Mouse (Mus musculus): ENCODE results near the gene Slc43a2. TPM values are rescaled to one million over a fixed set of nuclear protein-coding genes. Genes with fewer than 3 reads are reported as not detected.

Slc43a2 gene
- polyA plus RNA-seq (2017; shearing (Covaris generic)) = 10 to 100 TPM; 17.3 to 27.2 TPM

- peak; percentile 76 for ATAC-seq
Observed at GRCm38 (mm10) chr11:75531469-75532242, at the start of gene Slc43a2. TSS of gene Slc43a2 (plus strand) at chr11:75531694.

DNA sequence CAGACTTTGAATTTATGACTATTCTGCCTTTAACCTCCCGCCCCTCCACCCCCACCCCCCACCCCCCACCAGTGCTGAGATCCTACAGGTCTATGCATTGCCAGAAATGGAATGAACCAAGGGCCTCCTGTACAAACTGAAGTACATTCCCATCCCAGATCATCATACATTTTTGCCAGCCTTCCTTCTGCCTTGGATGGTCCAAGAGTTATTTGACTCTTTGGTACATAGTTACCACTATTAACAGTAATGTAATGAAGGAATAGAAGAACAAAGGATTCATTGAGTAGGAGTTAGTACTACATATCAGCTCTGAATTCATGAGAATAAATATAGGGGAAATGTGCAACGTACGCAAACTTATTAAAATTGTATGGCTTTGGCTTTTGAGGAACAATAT is 45.3 kb upstream of the Slc43a2 start:
- no peak for ATAC-seq

DNA sequence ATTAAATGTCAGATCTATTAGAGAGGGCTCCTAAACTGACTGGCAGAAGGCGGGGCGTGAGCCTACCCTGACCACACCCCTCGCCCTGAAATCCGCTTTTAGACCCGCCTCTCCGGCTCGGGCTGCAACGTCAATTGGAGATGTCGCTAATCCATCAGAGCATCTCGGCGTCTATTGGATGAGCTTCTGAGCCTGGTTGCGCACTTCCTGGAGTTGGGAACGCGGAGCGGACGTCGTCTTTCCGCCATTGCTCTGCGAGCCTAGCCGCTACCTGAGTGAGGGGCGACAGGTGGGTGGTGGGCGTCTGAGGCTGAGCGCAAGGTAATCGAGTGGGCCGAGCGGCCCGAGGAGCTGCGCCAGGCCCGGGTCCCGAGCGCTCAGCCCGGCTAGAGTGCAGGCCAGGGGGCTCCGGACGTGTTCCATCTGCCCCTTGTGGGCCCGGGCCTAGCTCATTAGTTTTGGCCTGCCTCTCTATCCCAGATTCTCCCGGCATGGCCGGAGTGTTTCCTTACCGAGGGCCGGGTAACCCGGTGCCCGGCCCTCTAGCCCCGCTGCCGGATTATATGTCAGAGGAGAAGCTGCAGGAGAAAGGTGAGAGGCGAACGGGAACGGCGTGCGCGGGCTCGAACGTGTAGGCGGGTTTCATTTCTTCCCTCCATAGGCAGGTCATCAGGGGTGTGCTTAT is 44.8 kb upstream of the Slc43a2 start, which contains the start of gene Prpf8:
Prpf8 (plus strand) TSS at position 216 of the 685 bp plus-strand sequence.
- peak; percentile 100 for ATAC-seq

GRCm38 (mm10) chr11:75487496-75487895 is 44.0 kb upstream of the Slc43a2 start:
- no peak for ATAC-seq

- ATAC-seq = no peak
Observed at GRCm38 (mm10) chr11:75494296-75495049, 37.0 kb upstream of the Slc43a2 start.

GRCm38 (mm10) chr11:75498126-75498525 is 33.4 kb upstream of the Slc43a2 start:
- no peak for ATAC-seq

- ATAC-seq = no peak
Observed at GRCm38 (mm10) chr11:75508162-75508561, 23.3 kb upstream of the Slc43a2 start.

- ATAC-seq = no peak
Observed at GRCm38 (mm10) chr11:75508904-75509303, 22.6 kb upstream of the Slc43a2 start.

DNA sequence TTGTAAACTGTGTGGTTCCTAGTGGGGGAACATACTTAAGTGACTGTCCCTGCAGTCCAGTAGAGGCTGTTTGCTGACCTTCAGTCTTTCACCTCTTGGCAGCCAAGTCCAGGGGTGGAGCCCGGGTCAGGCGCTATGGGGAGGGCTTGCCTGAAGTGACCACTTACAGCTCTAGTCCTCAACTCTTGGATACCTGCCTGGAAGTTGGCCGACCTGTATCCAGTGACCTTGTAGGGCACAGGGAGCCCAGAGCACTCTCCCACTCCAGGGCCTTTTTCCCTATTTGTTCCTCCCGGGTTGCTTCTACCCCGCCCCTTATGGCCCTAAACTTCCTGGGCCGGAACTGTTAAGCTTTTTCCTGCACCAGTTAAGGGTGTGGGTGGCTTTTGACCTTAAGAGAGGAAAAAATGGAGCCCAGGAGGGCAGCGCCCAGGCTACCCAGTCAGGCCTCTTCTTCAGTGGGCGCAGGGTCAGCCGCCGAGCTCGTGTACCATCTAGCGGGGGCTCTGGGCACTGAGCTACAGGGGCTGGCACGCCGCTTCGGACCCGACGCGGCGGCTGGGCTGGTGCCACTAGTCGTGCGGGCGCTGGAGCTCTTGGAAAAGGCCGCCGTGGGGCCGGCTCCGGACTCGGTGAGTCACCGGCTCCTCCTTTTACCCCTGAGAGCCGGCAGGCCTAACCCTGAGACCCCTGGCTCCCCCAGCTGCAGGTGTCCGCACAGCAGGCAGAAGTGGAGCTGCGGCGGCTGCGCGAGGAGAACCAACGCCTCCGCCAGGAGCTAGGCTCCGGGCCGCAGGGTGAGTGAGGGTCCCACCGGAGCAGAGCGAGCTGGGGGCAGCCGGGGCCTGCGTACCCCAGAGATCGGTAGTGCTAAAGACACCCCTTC is 21.5 kb upstream of the Slc43a2 start, which contains the start of gene Rilp:
Rilp (plus strand) TSS at position 354 of the 886 bp plus-strand sequence.
- peak; percentile 51 for ATAC-seq

DNA sequence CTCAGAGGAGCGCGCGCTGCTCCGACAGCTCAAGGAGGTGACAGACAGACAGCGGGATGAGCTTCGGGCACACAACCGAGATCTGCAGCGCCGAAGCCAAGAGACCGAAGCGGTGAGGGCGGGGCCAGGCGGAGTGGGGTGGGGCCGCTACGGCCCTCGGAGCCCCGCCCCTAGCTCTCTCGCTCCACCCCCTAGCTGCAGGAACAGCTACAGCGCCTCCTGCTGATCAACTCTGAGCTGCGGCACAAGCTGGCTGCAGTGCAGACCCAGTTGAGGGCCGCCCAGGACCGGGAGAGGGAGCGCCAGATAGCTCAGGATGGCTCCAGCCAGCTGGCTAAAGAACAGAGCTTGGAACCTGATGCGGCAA is 20.9 kb upstream of the Slc43a2 start:
- peak; percentile 93 for ATAC-seq

- ATAC-seq = no peak
Observed at GRCm38 (mm10) chr11:75511213-75511612, 20.3 kb upstream of the Slc43a2 start.

DNA sequence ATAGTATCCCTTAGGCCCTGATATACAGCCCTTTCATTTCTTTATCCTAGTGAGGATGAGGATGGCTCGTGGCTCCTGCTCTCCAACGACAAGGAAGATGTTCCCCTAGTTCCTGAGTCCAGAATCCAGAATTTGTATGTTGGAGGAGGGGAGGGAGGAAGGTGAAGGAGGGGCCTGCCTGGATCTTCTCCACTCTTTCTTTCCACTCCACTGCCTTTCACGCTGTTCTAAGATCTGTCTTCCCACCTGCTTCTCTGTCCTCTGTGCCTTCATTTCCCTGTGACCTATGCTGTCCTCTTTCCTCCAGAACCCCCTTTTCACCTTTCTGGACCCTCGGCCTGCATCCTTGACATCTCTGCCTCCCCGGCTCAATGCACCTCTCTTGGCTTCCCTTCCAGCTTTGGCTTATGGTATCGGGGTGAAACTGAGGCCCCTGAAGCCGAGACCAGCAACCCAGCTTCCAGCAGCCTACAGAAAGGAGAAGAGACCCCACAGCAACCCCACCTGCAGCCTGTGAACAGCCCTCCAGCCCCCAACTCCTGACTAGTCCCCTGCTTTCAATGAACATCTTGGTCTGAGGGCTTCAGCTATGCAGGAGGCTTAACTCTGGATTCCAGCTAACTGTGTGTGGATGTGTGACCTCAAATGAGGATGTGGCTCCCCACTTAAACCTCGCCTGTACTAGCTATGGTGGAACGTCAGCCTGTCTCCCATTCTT is 19.0 kb upstream of the Slc43a2 start:
- ATAC-seq = no peak

DNA sequence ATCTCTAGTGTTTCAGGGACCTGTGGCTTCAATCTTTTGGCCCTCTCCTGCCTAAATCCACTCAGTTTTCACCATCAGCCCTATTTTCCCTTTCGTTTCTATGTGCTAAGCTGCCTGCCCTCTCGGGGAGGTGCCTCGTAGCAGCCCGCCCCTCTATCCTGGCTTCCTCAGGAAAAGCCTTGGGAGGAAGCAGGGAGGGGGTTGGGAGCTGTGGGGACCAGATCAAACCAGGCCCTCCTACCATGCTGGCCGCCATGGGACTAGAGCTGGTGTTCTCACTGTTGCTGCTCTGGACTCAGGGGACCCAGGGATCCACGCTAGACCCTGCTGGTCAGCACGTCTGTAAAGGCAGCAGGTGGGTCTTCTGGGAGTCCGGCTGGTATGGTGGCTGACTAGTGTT is 18.2 kb upstream of the Slc43a2 start, which contains the start of gene Scarf1:
Scarf1 (plus strand) TSS at position 205 of the 400 bp plus-strand sequence.
- ATAC-seq = no peak

- no peak for ATAC-seq
Observed at GRCm38 (mm10) chr11:75515186-75515585, 16.3 kb upstream of the Slc43a2 start.

DNA sequence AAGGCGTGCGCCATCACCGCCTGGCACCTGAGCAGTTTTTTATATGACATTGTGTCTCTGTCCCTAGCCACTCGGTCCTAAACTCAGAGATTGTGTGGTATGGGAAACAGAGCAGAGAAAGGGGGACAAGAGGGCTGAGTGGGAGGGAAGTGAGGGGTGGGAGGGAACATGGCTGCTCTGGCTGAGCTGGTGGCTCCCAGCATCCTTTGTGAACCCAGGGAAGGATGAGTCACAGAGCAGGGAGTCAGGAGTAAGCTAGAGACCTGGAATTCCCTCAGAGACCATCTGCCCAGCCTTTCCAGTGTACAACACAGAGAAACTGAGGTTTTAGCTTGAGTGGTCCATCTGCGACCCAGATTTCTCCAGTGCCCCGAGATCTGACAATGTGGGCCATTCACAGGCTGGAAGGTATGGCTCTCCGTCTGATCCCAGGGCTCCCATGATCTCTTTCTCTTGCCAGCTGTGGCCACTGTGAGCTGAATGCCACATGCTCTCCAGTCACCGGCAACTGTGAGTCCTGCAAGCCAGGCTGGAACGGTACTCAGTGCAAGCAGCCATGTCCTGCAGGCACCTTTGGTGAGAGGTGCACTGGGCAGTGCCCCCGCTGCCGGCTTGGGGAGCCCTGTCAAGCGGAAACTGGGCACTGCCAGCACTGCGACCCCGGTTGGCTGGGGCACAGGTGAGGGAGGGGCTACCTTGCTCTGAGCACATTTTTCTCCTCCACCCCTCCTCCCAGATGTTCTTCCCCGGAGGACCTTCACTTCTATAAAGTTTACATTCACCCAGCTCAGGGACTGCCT is 11.5 kb upstream of the Slc43a2 start:
- no peak for ATAC-seq

DNA sequence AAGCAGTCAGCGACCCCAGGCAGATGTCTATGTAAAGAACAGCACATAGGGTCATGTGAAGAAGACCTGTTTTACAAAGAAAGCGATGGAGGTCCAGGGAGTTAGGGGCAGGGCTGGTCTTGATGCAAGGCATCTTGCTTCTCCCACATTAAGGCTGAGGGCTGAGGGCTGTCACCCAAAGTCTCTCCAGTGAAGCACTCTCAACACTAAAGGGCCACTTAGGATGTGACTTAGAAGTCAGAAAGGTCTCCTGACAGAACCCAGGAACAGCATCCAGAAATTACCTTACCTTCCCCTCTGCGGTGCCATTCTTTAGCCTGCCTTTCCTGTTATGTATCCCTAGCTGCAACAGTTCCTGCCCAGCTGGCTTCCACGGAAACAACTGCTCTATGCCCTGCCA is 9.9 kb upstream of the Slc43a2 start:
- ATAC-seq = no peak

GRCm38 (mm10) chr11:75522793-75523192 is 8.7 kb upstream of the Slc43a2 start:
- no peak for ATAC-seq

- no peak for ATAC-seq
Observed at GRCm38 (mm10) chr11:75525531-75526125, 5.9 kb upstream of the Slc43a2 start.

- ATAC-seq = no peak
Observed at GRCm38 (mm10) chr11:75526943-75527342, 4.6 kb upstream of the Slc43a2 start.

GRCm38 (mm10) chr11:75529771-75530170 is 1.7 kb upstream of the Slc43a2 start:
- ATAC-seq = no peak
